Mouse (Mus musculus) gastrocnemius, adult 2 months (tissue): ENCODE results near the gene Pom121l2. TPM values are rescaled to one million over a fixed set of nuclear protein-coding genes. Genes with fewer than 3 reads are reported as not detected.
A peak's percentile ranks its signal among the peaks of the same experiment; 100 is the strongest.
"Not testable (repeated sequence)": the region's sequence is repeated elsewhere in the genome, so short reads cannot be mapped to it uniquely, and the experiment has no call there.

Source experiments
- DNase-seq: peaks from one replicate; pipeline ENCODE4 v3.0.0; 2022
- H3K27ac ChIP-seq: fragments of 200-600 bp; 2 replicates; pipeline ENCODE4 v1.8.1; 2022; ENCODE audit warnings: mild to moderate bottlenecking
- H3K4me3 ChIP-seq: fragments of 200-600 bp; 2 replicates; pipeline ENCODE4 v1.8.1; 2022; ENCODE audit warnings: mild to moderate bottlenecking, moderate library complexity
- CTCF ChIP-seq: fragments of 200-600 bp; IDR thresholded peaks from 2 replicates; pipeline ENCODE4 v1.8.1; 2022; ENCODE audit warnings: antibody characterized with exemption, mild to moderate bottlenecking, moderate library complexity
- intact Hi-C: fragments of 180-260 bp; cut with DNase I; formaldehyde crosslinking; loops from one replicate; pipeline ENCODE4 v1.15.1; 2025
- microRNA-seq: library from miRNA; unstranded; fragments of <30 nt; microRNA quantifications from one replicate; pipeline ENCODE4 v1.2.0, GENCODE M21; 2021
- total RNA-seq, 2 experiments: library from RNA; stranded (reverse); gene quantifications; 2 replicates each; pipeline ENCODE4 v1.2.3; 2021

Pom121l2 gene
- total RNA-seq, 2 experiments from 2014 or later, result not detected

DNA sequence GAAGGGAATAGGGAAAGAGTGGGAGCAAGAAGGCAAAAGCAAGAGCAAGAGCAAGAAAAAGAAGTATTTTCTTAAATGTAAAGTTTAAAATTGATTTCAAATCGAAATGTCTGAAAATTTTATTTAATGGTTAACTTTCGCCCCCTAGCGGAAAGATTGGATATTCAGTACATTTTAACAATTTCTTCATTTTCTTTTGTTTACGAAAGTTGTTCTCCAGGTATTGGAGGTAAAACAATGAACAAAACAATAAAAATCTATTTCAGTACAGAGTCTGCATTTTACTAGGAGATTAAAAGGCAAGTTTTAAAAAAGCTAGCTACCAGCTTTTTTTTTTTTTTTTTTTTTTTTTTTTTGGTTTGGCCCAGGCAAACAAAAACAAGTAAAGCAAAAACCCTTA lies 49.5 kb downstream of the Pom121l2 start:
- DNase-seq, result no peak
- intact Hi-C loops, result loop anchor here (5.0 kb wide), 1 partner anchor 108 kb away; no protein-coding TSS in a partner anchor
- H3K4me3 ChIP-seq, result no peak overlapping the region
- TF ChIP-seq CTCF, result peak; percentile 70
- no peak overlapping the region for H3K27ac ChIP-seq

DNA sequence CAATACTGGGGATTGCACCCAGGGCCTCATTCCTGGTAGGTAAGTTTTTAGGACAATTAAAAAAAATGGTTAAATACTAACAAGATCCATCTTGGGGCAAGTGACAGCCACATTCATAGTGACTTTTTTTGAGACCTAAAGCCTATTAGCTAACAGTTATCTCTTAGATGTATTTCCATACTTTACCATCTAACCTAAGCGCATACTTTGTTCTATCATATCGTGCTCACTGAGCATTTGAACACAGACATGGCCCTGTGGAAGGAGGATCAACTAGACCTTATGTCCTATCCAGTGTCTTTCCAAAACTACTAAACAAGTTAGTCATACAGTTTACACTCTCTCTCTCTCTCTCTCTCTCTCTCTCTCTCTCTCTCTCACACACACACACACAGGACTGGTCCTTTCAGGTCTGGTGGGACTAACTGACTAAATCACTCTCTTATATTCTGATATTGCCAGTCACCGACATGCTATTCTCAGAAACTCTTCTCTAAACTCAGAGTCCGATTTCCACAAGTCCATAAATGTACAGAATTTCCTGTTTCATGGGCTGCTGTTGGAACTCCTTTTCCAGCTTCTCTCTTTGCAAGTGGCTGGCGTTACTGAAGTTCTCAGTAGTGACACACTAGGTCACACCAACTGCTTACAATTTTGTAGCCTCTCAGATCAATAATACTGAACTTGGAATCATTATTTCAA lies 52.9 kb downstream of the Pom121l2 start:
- Histone ChIP-seq H3K27ac (no peak overlapping the region), H3K4me3 (no peak overlapping the region)
- intact Hi-C loops, result loop anchor here (5.0 kb wide), 1 partner anchor 112 kb away; no protein-coding TSS in a partner anchor
- DNase-seq, result no peak
- no peak for TF ChIP-seq CTCF

DNA sequence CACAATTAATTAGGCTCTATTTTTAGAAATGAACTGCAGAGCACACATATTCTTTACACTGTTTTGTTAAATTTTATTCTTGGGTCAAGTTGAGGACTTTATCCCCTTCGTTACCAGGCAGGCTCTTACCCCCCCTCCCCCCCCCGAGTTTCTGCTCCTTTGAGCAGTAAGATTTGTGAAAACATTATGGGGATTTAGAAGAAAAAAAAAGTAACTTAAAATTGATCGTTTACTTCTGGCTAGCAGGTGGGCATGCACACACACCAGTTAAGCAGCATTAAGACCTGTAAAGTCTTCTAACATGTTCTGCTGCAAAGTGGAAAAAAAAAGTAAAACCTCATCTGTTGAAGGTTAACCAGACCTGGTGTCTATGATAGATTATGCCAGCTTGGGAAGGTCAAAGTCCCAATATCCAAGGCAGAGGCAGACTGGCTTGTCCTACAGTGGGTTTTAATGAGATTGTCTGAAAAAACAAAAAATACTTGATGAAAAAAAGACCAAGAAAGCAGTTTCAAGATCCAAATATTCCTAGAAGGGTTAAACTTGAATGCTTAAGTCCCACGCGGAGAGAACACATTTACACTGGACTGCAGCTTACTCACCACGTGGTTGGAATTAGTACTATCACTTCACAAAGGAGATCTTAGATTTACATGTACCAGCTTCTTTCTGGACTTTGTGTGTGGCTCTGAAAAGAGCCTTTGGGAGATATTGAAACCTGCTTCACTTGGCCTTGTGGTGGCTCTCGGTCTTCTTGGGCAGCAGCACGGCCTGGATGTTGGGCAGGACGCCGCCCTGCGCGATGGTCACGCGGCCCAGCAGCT lies 53.7 kb downstream of the Pom121l2 start:
- TF ChIP-seq CTCF, result no peak
- no peak for DNase-seq
- no peak overlapping the region for H3K27ac ChIP-seq

DNA sequence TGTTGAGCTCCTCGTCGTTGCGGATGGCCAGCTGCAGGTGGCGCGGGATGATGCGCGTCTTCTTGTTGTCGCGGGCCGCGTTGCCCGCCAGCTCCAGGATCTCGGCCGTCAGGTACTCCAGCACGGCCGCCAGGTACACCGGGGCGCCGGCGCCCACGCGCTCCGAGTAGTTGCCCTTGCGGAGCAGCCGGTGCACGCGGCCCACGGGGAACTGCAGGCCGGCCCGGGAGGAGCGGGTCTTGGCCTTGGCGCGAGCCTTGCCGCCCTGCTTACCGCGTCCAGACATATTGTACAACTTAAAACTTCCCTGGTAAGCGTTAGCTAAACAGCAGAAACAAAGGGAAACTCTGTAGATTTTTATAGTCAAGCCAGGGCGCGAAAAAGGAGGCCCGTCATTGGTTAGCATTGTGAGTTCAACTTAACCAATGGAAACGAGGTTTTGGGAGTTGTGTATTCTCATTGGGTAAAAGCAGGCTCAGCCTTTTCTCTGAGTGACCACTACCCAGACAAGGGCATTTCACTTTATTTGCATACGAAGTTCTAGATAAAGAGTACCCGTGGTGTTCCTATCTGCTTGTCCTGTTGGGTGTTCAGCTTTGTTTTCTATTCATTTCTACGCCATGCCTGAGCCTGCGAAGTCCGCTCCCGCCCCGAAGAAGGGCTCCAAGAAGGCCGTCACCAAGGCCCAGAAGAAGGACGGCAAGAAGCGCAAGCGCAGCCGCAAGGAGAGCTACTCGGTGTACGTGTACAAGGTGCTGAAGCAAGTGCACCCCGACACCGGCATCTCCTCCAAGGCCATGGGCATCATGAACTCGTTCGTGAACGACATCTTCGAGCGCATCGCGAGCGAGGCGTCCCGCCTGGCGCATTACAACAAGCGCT lies 54.5 kb downstream of the Pom121l2 start, which contains the start of the genes Hist1h2ah and Hist1h2bk:
Gene Hist1h2ah (minus strand): TSS at position 302 of the 882 bp plus-strand sequence.
Gene Hist1h2bk (plus strand): TSS at position 604 of the 882 bp plus-strand sequence.
- H3K4me3 ChIP-seq, result peak within 1 kb of the TSS; percentile 70
- intact Hi-C loops, H3K27ac ChIP-seq: not testable (repeated sequence)
- peak; percentile 72 for DNase-seq

More for the DNA sequence above, 53.7 kb downstream of the Pom121l2 start:
- intact Hi-C loops, result loop anchor here (5.0 kb wide), 1 partner anchor 112 kb away; no protein-coding TSS in a partner anchor
- H3K4me3 ChIP-seq, result peak overlapping the region; percentile 70

DNA sequence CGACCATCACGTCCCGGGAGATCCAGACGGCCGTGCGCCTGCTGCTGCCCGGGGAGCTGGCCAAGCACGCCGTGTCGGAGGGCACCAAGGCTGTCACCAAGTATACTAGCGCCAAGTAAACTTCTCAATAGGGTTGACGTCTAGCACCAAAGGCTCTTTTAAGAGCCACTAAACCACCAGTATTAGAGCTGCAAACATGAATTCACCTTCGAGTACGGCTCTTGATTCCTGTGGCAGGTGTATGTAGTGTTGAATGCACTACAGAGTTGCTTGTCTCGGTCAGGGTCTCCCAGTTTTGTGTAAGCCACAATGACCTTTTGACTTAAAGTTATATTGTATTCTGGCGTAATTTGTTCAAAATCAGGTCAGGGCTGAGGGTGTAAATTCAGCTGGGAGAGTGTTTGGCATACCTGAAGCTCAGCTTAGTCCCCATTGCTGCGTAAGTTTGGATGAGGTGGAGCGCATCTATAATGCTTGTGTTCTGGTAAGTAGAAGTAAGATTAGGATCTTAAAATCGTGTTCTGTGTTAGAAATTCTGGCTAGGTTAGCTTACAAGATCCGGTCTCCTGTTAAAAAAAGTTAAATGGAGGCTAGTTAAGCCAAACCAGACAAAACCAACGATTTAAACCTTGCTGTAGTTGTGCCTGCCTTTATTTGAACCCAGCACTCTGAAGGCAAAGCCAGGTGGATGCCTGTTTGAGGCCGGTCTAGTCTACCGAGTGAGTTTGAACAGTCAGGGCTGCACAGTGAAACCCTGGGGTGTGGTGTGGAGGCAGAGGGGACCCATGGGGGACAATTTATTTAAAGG lies 55.4 kb downstream of the Pom121l2 start:
- no peak for TF ChIP-seq CTCF
- no peak for DNase-seq
- intact Hi-C loops, result no loop called here
- no peak overlapping the region for H3K27ac ChIP-seq
- peak overlapping the region; percentile 70 for H3K4me3 ChIP-seq

DNA sequence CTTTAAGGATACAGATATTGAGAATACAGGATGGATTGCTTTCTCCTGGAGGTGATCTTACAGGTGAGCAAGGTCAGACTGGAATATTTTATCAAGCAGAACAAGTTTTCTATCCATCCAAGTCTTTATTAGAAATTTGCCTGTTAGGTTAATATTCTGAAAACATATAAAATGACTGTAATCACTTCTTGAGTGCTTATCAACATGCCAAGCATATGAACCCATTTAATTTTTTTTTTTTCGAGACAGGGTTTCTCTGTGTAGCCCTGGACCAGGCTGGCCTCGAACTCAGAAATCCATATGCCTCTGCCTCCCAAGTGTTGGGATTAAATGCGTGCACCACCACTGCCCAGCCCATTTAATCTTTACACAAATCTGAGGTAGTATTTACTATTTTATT lies 56.0 kb downstream of the Pom121l2 start:
- Histone ChIP-seq H3K4me3 (no peak overlapping the region), H3K27ac (no peak overlapping the region)
- TF ChIP-seq CTCF, result no peak
- intact Hi-C loops, result no loop called here
- no peak for DNase-seq

DNA sequence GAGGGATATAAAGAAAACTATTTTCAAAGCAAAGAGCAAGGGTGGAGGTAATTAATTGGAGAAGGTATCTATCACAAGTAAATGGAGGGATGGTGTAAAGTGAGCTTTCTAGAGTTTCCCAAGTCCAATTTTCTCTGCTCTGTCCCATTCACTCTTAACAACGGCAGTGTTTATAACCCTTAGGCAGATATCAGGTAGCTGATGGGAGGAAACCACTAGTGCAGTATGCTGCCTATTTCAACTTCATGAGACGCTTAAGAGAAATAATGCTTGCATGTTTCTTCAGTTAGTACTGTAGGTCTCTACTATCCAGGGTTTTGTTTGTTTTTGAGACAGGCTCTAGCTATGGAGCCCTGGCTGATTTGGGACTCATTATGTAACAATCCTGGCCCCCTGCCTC lies 56.4 kb downstream of the Pom121l2 start:
- H3K27ac ChIP-seq, result no peak overlapping the region

More for the DNA sequence above, 56.4 kb downstream of the Pom121l2 start:
- DNase-seq, result no peak
- no peak overlapping the region for H3K4me3 ChIP-seq
- no peak for TF ChIP-seq CTCF
- intact Hi-C loops, result no loop called here

Small RNA genes lying within 50 kb of the gene (microRNA-seq; reads per million reads assigned to microRNA genes)
- gene Gm44390, result not detected

Other genes starting within 250 kb of the Pom121l2 start
- 1 to 10 TPM in 1 of 2 experiments, under 1 TPM in 1; 0.42 to 1.1 TPM for gene Hist1h4j, start 246.1 kb upstream of the Pom121l2 start, total RNA-seq
- gene Hist1h4k, start 230.7 kb upstream of the Pom121l2 start, total RNA-seq, result 10 to 100 TPM; 12.0 to 12.2 TPM
- gene Hist1h2ak, start 227.4 kb upstream of the Pom121l2 start, total RNA-seq, result under 1 TPM in 1 of 2 experiments, not detected in 1; 0.98 TPM
- 1 to 10 TPM in 1 of 2 experiments, not detected in 1; 1.4 TPM for gene Hist1h2bn, start 227.1 kb upstream of the Pom121l2 start, total RNA-seq
- under 1 TPM; 0.45 to 0.69 TPM for gene Hist1h1b, start 200.6 kb upstream of the Pom121l2 start, total RNA-seq
- gene Hist1h3i, start 197.8 kb upstream of the Pom121l2 start, total RNA-seq, result 10 to 100 TPM; 10.1 to 10.3 TPM
- gene Hist1h2an, start 194.0 kb upstream of the Pom121l2 start, total RNA-seq, result not detected
- gene Hist1h2bp, start 193.7 kb upstream of the Pom121l2 start, total RNA-seq, result 1 to 10 TPM in 1 of 2 experiments, not detected in 1; 1.1 TPM
- gene Hist1h2bq, start 171.0 kb upstream of the Pom121l2 start, total RNA-seq, result 10 to 100 TPM; 16.2 to 21.6 TPM
- 1 to 10 TPM; 1.2 to 2.3 TPM for gene Hist1h2ao, start 170.7 kb upstream of the Pom121l2 start, total RNA-seq
- gene Hist1h4m, start 169.4 kb upstream of the Pom121l2 start, total RNA-seq, result 10 to 100 TPM; 50.3 to 50.9 TPM
- gene Hist1h4n, start 149.0 kb upstream of the Pom121l2 start, total RNA-seq, result 1 to 10 TPM; 4.4 to 5.7 TPM
- gene Hist1h2ap, start 147.7 kb upstream of the Pom121l2 start, total RNA-seq, result 1 to 10 TPM in 1 of 2 experiments, not detected in 1; 1.9 TPM
- 10 to 100 TPM; 16.0 to 21.3 TPM for gene Hist1h2br, start 147.5 kb upstream of the Pom121l2 start, total RNA-seq
- gene Zfp184, start 36.1 kb upstream of the Pom121l2 start, total RNA-seq, result under 1 TPM; 0.17 to 0.36 TPM
- not detected for gene Prss16, start 28.5 kb downstream of the Pom121l2 start, total RNA-seq
- 1 to 10 TPM in 1 of 2 experiments, not detected in 1; 3.7 TPM for gene Hist1h2ah, start 54.4 kb downstream of the Pom121l2 start, total RNA-seq
- 1 to 10 TPM in 1 of 2 experiments, not detected in 1; 2.6 TPM for gene Hist1h2bk, start 54.7 kb downstream of the Pom121l2 start, total RNA-seq
- 10 to 100 TPM; 24.1 to 25.0 TPM for gene Hist1h4i, start 60.2 kb downstream of the Pom121l2 start, total RNA-seq
- gene Hist1h2ag, start 61.8 kb downstream of the Pom121l2 start, total RNA-seq, result 1 to 10 TPM; 1.1 to 2.3 TPM
- gene Hist1h2bj, start 62.0 kb downstream of the Pom121l2 start, total RNA-seq, result 1 to 10 TPM; 2.3 to 3.4 TPM
- gene Vmn1r188, start 103.2 kb downstream of the Pom121l2 start, total RNA-seq, result not detected
- gene Vmn1r189, start 124.6 kb downstream of the Pom121l2 start, total RNA-seq, result not detected
- gene Vmn1r191, start 202.8 kb downstream of the Pom121l2 start, total RNA-seq, result not detected
- not detected for gene Vmn1r192, start 209.9 kb downstream of the Pom121l2 start, total RNA-seq
- gene Vmn1r193, start 242.0 kb downstream of the Pom121l2 start, total RNA-seq, result not detected